Mouse (Mus musculus): ENCODE measurements around the gene Brsk1. TPM values are rescaled to one million over a fixed set of nuclear protein-coding genes. Genes with fewer than 3 reads are reported as not detected.

Brsk1 gene
- total RNA-seq, 2 experiments from 2014 or later: 312 to 319 TPM

GRCm38 (mm10) chr7:4752821-4753570 is 62.6 kb downstream of the Brsk1 start, which contains the start of gene Cox6b2:
Gene Cox6b2, minus strand, starts transcription at chr7:4753094.
- peak; percentile 69 to 93 for DNase-seq (ENCODE audit: extremely low spot score in 1 of 2, low spot score in 2 of 2)
- intact Hi-C loops (cut with DNase I): no loop called here

GRCm38 (mm10) chr7:4759670-4760069 is 69.3 kb downstream of the Brsk1 start:
- no peak for DNase-seq (ENCODE audit: extremely low spot score in 1 of 2, low spot score in 2 of 2)
- intact Hi-C loops (cut with DNase I): no loop called here

GRCm38 (mm10) chr7:4764946-4765710 is 74.7 kb downstream of the Brsk1 start:
- intact Hi-C loops (cut with DNase I): no loop called here
- no peak for DNase-seq (ENCODE audit: extremely low spot score in 1 of 2, low spot score in 2 of 2)

Other genes starting within 250 kb of the Brsk1 start
- 10 to 100 TPM; 37.7 to 38.9 TPM for gene Rdh13, start 245.0 kb upstream of the Brsk1 start, total RNA-seq (2021)
- gene Eps8l1, start 229.9 kb upstream of the Brsk1 start, total RNA-seq (2021): 1 to 10 TPM; 3.0 to 4.5 TPM
- 100 to 1,000 TPM; 114 to 123 TPM for gene Ppp1r12c, start 188.9 kb upstream of the Brsk1 start, total RNA-seq (2021)
- gene Tnnt1, start 174.2 kb upstream of the Brsk1 start, total RNA-seq (2021): 1 to 10 TPM; 2.0 to 3.1 TPM
- gene Tnni3, start 166.4 kb upstream of the Brsk1 start, total RNA-seq (2021): not detected
- gene Dnaaf3, start 158.2 kb upstream of the Brsk1 start, total RNA-seq (2021): under 1 TPM; 0.51 to 0.69 TPM
- gene Syt5, start 143.1 kb upstream of the Brsk1 start, total RNA-seq (2021): 100 to 1,000 TPM; 251 to 253 TPM
- 1 to 10 TPM; 1.0 to 1.6 TPM for gene Ptprh, start 86.6 kb upstream of the Brsk1 start, total RNA-seq (2021)
- gene Tmem86b, start 59.2 kb upstream of the Brsk1 start, total RNA-seq (2021): 10 to 100 TPM; 11.8 to 12.2 TPM
- 100 to 1,000 TPM; 107 to 111 TPM for gene Ppp6r1, start 31.6 kb upstream of the Brsk1 start, total RNA-seq (2021)
- 100 to 1,000 TPM; 111 to 114 TPM for gene Hspbp1, start 5.5 kb upstream of the Brsk1 start, total RNA-seq (2021)
- gene Tmem150b, start 34.6 kb downstream of the Brsk1 start, total RNA-seq (2021): not detected
- gene Kmt5c, start 49.5 kb downstream of the Brsk1 start, total RNA-seq (2021): 10 to 100 TPM; 39.5 to 42.0 TPM
- gene Cox6b2, start 62.5 kb downstream of the Brsk1 start, total RNA-seq (2021): 1 to 10 TPM; 6.9 to 8.7 TPM
- gene Fam71e2, start 80.7 kb downstream of the Brsk1 start, total RNA-seq (2021): not detected
- 1 to 10 TPM in 1 of 2 experiments, under 1 TPM in 1; 0.73 to 1.1 TPM for gene Il11, start 92.3 kb downstream of the Brsk1 start, total RNA-seq (2021)
- gene Tmem190, start 92.3 kb downstream of the Brsk1 start, total RNA-seq (2021): not detected
- 1 to 10 TPM; 4.1 to 5.2 TPM for gene Tmem238, start 99.1 kb downstream of the Brsk1 start, total RNA-seq (2021)
- 100 to 1,000 TPM; 484 to 532 TPM for gene Rpl28, start 102.3 kb downstream of the Brsk1 start, total RNA-seq (2021)
- gene Ube2s, start 122.0 kb downstream of the Brsk1 start, total RNA-seq (2021): 100 to 1,000 TPM; 145 to 159 TPM
- 100 to 1,000 TPM; 104 to 111 TPM for gene Shisa7, start 154.1 kb downstream of the Brsk1 start, total RNA-seq (2021)
- gene Isoc2b, start 179.7 kb downstream of the Brsk1 start, total RNA-seq (2021): 1 to 10 TPM; 2.0 to 3.4 TPM
- 1 to 10 TPM; 6.4 to 6.8 TPM for gene Isoc2a, start 186.5 kb downstream of the Brsk1 start, total RNA-seq (2021)
- gene Gm36210, start 215.9 kb downstream of the Brsk1 start, total RNA-seq (2021): under 1 TPM; 0.26 to 0.36 TPM
- gene Zfp628, start 224.6 kb downstream of the Brsk1 start, total RNA-seq (2021): 10 to 100 TPM; 15.2 to 15.3 TPM
- 10 to 100 TPM; 70.1 to 72.6 TPM for gene Nat14, start 231.4 kb downstream of the Brsk1 start, total RNA-seq (2021)
- 1 to 10 TPM; 2.4 to 2.6 TPM for gene Ssc5d, start 235.2 kb downstream of the Brsk1 start, total RNA-seq (2021)

Data from left cerebral cortex, postnatal 10 days (tissue).